Mouse (Mus musculus): Measurements from ENCODE around the gene Gm13420. TPM values are rescaled to one million over a fixed set of nuclear protein-coding genes. Genes with fewer than 3 reads are reported as not detected.

Gm13420 gene
- polyA plus RNA-seq, 2 experiments from 2014 or later = 0.30 TPM; not detected in 1

GRCm38 (mm10) chr2:29700898-29701297, 50.6 kb downstream of the Gm13420 start:
- ATAC-seq = no peak

DNA sequence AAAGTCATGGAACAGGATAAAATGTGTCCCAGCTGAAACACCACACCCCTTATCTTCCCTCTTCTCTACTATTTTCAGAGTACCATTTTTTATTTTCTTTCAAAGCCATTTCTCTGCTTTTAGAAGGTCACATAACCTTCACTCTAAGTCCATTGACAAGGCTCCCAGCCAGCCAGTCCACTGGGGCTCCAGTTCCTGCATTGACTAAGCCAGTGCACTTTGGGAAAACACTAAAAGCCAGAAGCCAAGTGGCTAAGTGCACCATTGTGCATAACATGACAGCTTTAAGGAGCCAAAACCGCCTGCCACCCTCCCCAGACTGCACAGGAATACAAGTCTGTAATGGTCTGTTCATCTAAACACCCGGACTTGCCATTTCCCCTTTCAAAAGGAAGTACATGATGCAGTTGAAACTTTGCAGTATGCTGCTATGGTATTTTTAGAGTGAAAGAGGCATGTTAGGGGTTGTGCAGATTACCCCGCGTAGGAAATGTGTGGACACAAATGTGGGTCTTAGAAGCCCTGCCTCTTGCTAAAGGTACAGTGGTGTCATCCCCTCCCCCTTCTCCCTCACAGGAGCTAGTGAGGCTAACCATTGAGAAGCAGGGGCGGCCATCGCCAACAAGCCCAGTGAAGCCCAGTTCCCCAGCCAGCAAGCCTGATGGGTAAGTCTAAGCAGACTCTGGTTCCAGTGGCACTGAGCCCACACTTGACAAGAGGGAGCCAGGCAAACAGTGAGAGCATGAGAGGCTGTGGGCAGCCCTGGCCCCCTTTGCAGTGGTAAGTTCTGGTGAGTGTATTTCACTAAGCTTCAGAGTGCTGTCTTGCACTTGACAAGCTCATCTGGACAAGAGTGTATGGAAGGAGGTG, 52.8 kb downstream of the Gm13420 start:
- ATAC-seq = no peak

- ATAC-seq = no peak
These were observed 55.2 kb downstream of the Gm13420 start for GRCm38 (mm10) chr2:29696207-29696800.

Other genes starting within 250 kb of the Gm13420 start
- 10 to 100 TPM; 21.9 to 24.0 TPM for gene Rapgef1, start 132.0 kb downstream of the Gm13420 start, polyA plus RNA-seq (2017; shearing (Covaris generic))
- not detected for gene Gm13547, start 7.6 kb upstream of the Gm13420 start, polyA plus RNA-seq (2017; shearing (Covaris generic))
- gene Coq4, start 35.8 kb upstream of the Gm13420 start, polyA plus RNA-seq (2017; shearing (Covaris generic)) = 10 to 100 TPM in 1 of 2 experiments, 1 to 10 TPM in 1; 5.8 to 10.5 TPM
- 10 to 100 TPM; 21.7 to 30.0 TPM for gene Trub2, start 36.8 kb upstream of the Gm13420 start, polyA plus RNA-seq (2017; shearing (Covaris generic))
- gene Slc27a4, start 50.9 kb upstream of the Gm13420 start, polyA plus RNA-seq (2017; shearing (Covaris generic)) = 1 to 10 TPM; 1.3 to 1.5 TPM
- gene Urm1, start 68.4 kb upstream of the Gm13420 start, polyA plus RNA-seq (2017; shearing (Covaris generic)) = 10 to 100 TPM; 25.1 to 25.7 TPM
- 1 to 10 TPM; 1.2 to 1.4 TPM for gene Cercam, start 117.5 kb upstream of the Gm13420 start, polyA plus RNA-seq (2017; shearing (Covaris generic))
- 10 to 100 TPM; 44.3 to 45.0 TPM for gene Odf2, start 137.5 kb upstream of the Gm13420 start, polyA plus RNA-seq (2017; shearing (Covaris generic))
- gene Gle1, start 183.7 kb upstream of the Gm13420 start, polyA plus RNA-seq (2017; shearing (Covaris generic)) = 10 to 100 TPM; 42.4 to 52.7 TPM
- 10 to 100 TPM; 78.3 to 89.3 TPM for gene Sptan1, start 213.9 kb upstream of the Gm13420 start, polyA plus RNA-seq (2017; shearing (Covaris generic))